Mouse (Mus musculus) central nervous system, embryonic 11.5 days (tissue): ENCODE data around the gene Ace3. TPM values are rescaled to one million over a fixed set of nuclear protein-coding genes. Genes with fewer than 3 reads are reported as not detected.

Experiments
- polyA plus RNA-seq: library from polyadenylated mRNA; depleted of rRNA; stranded (reverse); fragments of >200 nt; gene quantifications from 2 replicates; pipeline ENCODE4 v1.2.3, GENCODE M21; 2012; rRNA removed

The Ace3 gene
- not detected in 2 replicates for polyA plus RNA-seq

GRCm38 (mm10) chr11:105994375-105994774, at the start of gene Ace3:
Gene Ace3, plus strand, starts transcription at chr11:105994675.

GRCm38 (mm10) chr11:105952911-105953386, 41.5 kb upstream of the Ace3 start, which contains the start of gene Cyb561:
Gene Cyb561, minus strand, starts transcription at chr11:105953336.

GRCm38 (mm10) chr11:105967741-105968574, 26.5 kb upstream of the Ace3 start, which contains the start of gene Ace:
Gene Ace, plus strand, starts transcription at chr11:105967945.

DNA sequence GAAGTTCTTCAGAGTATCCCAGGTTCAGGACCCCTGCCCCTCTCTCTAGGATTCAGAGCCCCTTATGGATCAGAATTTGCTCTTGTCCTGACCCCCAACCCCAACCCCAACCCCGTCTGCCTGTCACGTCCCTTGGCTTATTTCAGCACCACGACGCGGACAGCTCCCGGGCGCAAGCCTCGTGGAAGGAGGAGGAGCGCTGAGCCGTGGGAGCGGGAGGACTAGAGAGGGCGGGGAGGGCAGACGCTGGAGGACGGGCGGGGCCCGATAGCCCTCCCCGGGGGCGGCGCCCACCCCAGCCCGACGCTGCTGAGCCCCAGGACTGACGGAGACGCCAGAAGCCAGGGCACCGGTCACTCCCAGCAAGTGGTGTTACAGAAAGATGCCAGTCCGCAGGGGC, 13.3 kb downstream of the Ace3 start, which contains the start of gene Kcnh6:
Kcnh6 (plus strand) TSS at position 304 of the 400 bp plus-strand sequence.

DNA sequence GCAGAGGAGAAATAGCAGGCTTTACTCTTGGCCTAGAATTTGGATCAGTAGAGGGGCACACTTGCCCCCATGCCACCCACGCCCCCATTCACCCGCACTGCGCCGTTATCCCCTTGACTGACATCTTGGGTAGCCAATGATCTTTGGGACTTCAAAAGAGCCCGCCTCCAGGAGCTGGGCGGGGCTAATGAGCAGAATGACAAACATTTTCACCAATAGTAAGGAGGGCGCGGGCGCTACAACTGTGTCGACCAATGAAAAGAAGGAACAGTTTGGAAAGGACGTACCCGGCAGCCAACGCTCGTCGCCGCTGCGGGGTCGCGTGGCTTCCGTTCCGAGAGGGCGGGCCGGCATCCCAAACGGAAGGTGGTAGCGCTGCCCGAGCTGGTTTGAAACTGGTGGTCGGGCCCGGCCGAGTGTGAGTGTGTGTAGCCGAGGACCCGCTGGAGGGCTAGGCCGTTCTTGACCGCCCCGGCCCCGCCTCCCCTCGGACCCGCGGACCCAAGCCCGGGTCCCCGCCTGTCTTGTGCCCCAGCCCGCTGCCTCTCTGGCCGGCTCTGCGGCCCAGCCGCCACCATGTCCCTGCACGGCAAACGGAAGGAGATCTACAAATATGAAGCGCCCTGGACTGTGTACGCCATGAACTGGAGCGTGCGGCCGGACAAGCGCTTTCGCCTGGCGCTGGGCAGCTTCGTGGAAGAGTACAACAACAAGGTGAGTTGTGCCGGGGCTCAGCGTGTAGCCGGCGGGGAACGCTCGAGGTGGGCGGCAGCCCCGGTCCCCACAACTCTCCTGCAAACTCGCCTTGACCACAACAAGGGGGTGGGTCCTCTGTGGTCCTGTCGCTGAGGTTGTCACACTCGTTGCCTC, 42.3 kb downstream of the Ace3 start, which contains the start of gene Dcaf7:
Dcaf7 (plus strand) TSS at position 325 of the 870 bp plus-strand sequence.

Other genes starting within 250 kb of the Ace3 start
- gene Cyb561, start 41.3 kb upstream of the Ace3 start, polyA plus RNA-seq = 6.1 and 7.9 TPM in 2 replicates
- 0.83 and 0.84 TPM in 2 replicates for gene Ace, start 26.7 kb upstream of the Ace3 start, polyA plus RNA-seq
- 0.26 and 0.56 TPM in 2 replicates for gene Kcnh6, start 13.4 kb downstream of the Ace3 start, polyA plus RNA-seq
- gene Dcaf7, start 42.2 kb downstream of the Ace3 start, polyA plus RNA-seq = 76.5 and 77.4 TPM in 2 replicates
- gene Taco1, start 71.4 kb downstream of the Ace3 start, polyA plus RNA-seq = 18.2 and 20.9 TPM in 2 replicates
- gene Map3k3, start 89.9 kb downstream of the Ace3 start, polyA plus RNA-seq = 27.8 and 36.5 TPM in 2 replicates
- gene Gm10840, start 166.2 kb downstream of the Ace3 start, polyA plus RNA-seq = not detected in 2 replicates
- gene Limd2, start 166.2 kb downstream of the Ace3 start, polyA plus RNA-seq = 76.6 and 184 TPM in 2 replicates
- gene Strada, start 207.5 kb downstream of the Ace3 start, polyA plus RNA-seq = 27.4 and 46.8 TPM in 2 replicates
- gene Ccdc47, start 221.7 kb downstream of the Ace3 start, polyA plus RNA-seq = 56.0 and 102 TPM in 2 replicates
- gene Ddx42, start 222.3 kb downstream of the Ace3 start, polyA plus RNA-seq = 73.2 and 103 TPM in 2 replicates